Mouse (Mus musculus) embryonic facial prominence, embryonic 14.5 days (tissue): ENCODE measurements around the gene Arpc5l. TPM values are rescaled to one million over a fixed set of nuclear protein-coding genes. Genes with fewer than 3 reads are reported as not detected.
A peak's percentile ranks its signal among the peaks of the same experiment; 100 is the strongest.

Experiments
- ATAC-seq: fragments of 200-750 bp; cut with Nextera tagmentation; 2 replicates; pipeline ENCODE4 v1.8.0; 2017; ENCODE audit warnings: low read depth, moderate number of reproducible peaks, moderate TSS enrichment
- DNase-seq: peaks from one replicate; pipeline ENCODE4 v3.0.0-alpha.2; 2015; ENCODE audit warnings: low spot score
- H3K27ac ChIP-seq: fragments of 300-500 bp; sonication (generic); replicated peaks from 2 replicates; pipeline ENCODE4 v1.5.1; 2014; ENCODE audit warnings: low read depth, mild to moderate bottlenecking, low read length, moderate library complexity
- H3K27me3 ChIP-seq: fragments of 300-500 bp; sonication (generic); replicated peaks from 2 replicates; pipeline ENCODE4 v1.6.1; 2014; ENCODE audit warnings: low read length; ENCODE audit not compliant: control insufficient read depth, insufficient read depth
- H3K36me3 ChIP-seq: fragments of 300-500 bp; sonication (generic); 2 replicates; pipeline ENCODE4 v1.6.1; 2014; ENCODE audit warnings: low read length, mixed read lengths; ENCODE audit not compliant: control insufficient read depth, insufficient read depth
- H3K4me1 ChIP-seq: fragments of 300-500 bp; sonication (generic); 2 replicates; pipeline ENCODE4 v1.6.1; 2014; ENCODE audit warnings: antibody characterized with exemption, low read length; ENCODE audit not compliant: control insufficient read depth, insufficient read depth
- H3K4me2 ChIP-seq: fragments of 300-500 bp; sonication (generic); 2 replicates; pipeline ENCODE4 v1.6.1; 2014; ENCODE audit warnings: low read depth, mild to moderate bottlenecking, low read length, moderate library complexity, mixed read lengths
- H3K4me3 ChIP-seq: fragments of 300-500 bp; sonication (generic); 2 replicates; pipeline ENCODE4 v1.5.1; 2014; ENCODE audit warnings: low read depth, mild to moderate bottlenecking, low read length
- H3K9ac ChIP-seq: fragments of 300-500 bp; sonication (generic); 2 replicates; pipeline ENCODE4 v1.6.1; 2014; ENCODE audit warnings: low read depth, mild to moderate bottlenecking, low read length, moderate library complexity, mixed read lengths
- H3K9me3 ChIP-seq: fragments of 300-500 bp; sonication (generic); 2 replicates; pipeline ENCODE4 v1.6.1; 2016; ENCODE audit warnings: low read length; ENCODE audit not compliant: control insufficient read depth
- WGBS: fragments of 180-500 bp; shearing (Covaris S2); extraction: QIAGEN DNeasy Blood & Tissue Kit; methylation state at CpG from one replicate; pipeline ENCODE4 v1.1.7; 2014; 5-methylcytosine and 5-hydroxymethylcytosine counted together
- polyA plus RNA-seq: library from polyadenylated mRNA; unstranded; fragments of >200 nt; fragmentation: Nextera tagmentation; extraction: Ambion mirVana; gene quantifications from 2 replicates; pipeline ENCODE4 v1.2.1, GENCODE M21; 2014

Arpc5l gene
- polyA plus RNA-seq: 113 and 120 TPM in 2 replicates

- Histone ChIP-seq H3K27me3 (no peaks in the 10 kb centered on the region), H3K27ac (peak within 1 kb of the TSS; percentile 88), H3K9me3 (no peaks in the 10 kb centered on the region), H3K4me3 (peak within 1 kb of the TSS; percentile 72), H3K4me2 (peak within 1 kb of the TSS; percentile 92), H3K36me3 (peaks cover 42% of the 10 kb centered on the region), H3K9ac (peak within 1 kb of the TSS; percentile 90), H3K4me1 (peaks cover 31% of the 10 kb centered on the region)
- ATAC-seq: peak; percentile 90
- 3% methylated on average over 44 of the region's 58 CpGs for WGBS
- peak; percentile 97 for DNase-seq
Measured at GRCm38 (mm10) chr2:39004880-39005435, at the start of gene Arpc5l. Gene Arpc5l (plus strand): TSS chr2:39005348.

- no peak for DNase-seq
- no peak overlapping the region for H3K4me3 ChIP-seq
- no peak for ATAC-seq
- 54% methylated on average over 2 of the region's 2 CpGs for WGBS
- no peak overlapping the region for H3K4me2 ChIP-seq
- H3K27me3 ChIP-seq: no peaks in the 10 kb centered on the region
- H3K4me1 ChIP-seq: no peaks in the 10 kb centered on the region
- H3K9me3 ChIP-seq: no peaks in the 10 kb centered on the region
- H3K27ac ChIP-seq: no peak overlapping the region
- H3K9ac ChIP-seq: no peak overlapping the region
- no peaks in the 10 kb centered on the region for H3K36me3 ChIP-seq
Measured at GRCm38 (mm10) chr2:38956062-38956461, 49.1 kb upstream of the Arpc5l start.

- 89% methylated on average over 5 of the region's 5 CpGs for WGBS
- H3K27me3 ChIP-seq: no peaks in the 10 kb centered on the region
- no peaks in the 10 kb centered on the region for H3K9me3 ChIP-seq
- H3K36me3 ChIP-seq: no peaks in the 10 kb centered on the region
- no peak overlapping the region for H3K27ac ChIP-seq
- no peak overlapping the region for H3K4me2 ChIP-seq
- no peak overlapping the region for H3K9ac ChIP-seq
- no peaks in the 10 kb centered on the region for H3K4me1 ChIP-seq
- H3K4me3 ChIP-seq: no peak overlapping the region
- DNase-seq (no peak), ATAC-seq (no peak)
Measured at GRCm38 (mm10) chr2:38957671-38958223, 47.4 kb upstream of the Arpc5l start.

- no peak overlapping the region for H3K27ac ChIP-seq
- no peak overlapping the region for H3K4me3 ChIP-seq
- H3K4me2 ChIP-seq: no peak overlapping the region
- 20% methylated on average over 4 of the region's 4 CpGs for WGBS
- no peak overlapping the region for H3K9ac ChIP-seq
- DNase-seq (peak; percentile 46), ATAC-seq (peak; percentile 41; the same call in 1 of the 2 replicates)
- no peaks in the 10 kb centered on the region for H3K4me1 ChIP-seq
- 0 out of 2 replicates have a peak, but pooled peaks cover 1% of the 10 kb centered on the region for H3K9me3 ChIP-seq
- no peaks in the 10 kb centered on the region for H3K36me3 ChIP-seq
- no peaks in the 10 kb centered on the region for H3K27me3 ChIP-seq
Measured at GRCm38 (mm10) chr2:38964198-38964597, 41.0 kb upstream of the Arpc5l start.

GRCm38 (mm10) chr2:38969650-38970049, 35.5 kb upstream of the Arpc5l start:
- Histone ChIP-seq H3K9me3 (0 out of 2 replicates have a peak, but pooled peaks cover 3% of the 10 kb centered on the region), H3K4me3 (no peak overlapping the region), H3K4me2 (no peak overlapping the region), H3K27ac (no peak overlapping the region), H3K9ac (no peak overlapping the region), H3K36me3 (no peaks in the 10 kb centered on the region), H3K27me3 (no peaks in the 10 kb centered on the region), H3K4me1 (no peaks in the 10 kb centered on the region)
- 89% methylated on average over 2 of the region's 2 CpGs for WGBS
- ATAC-seq (no peak), DNase-seq (no peak)

GRCm38 (mm10) chr2:38970057-38970456, 35.1 kb upstream of the Arpc5l start:
- DNase-seq (no peak), ATAC-seq (no peak)
- Histone ChIP-seq H3K9ac (no peak overlapping the region), H3K4me3 (no peak overlapping the region), H3K9me3 (0 out of 2 replicates have a peak, but pooled peaks cover 3% of the 10 kb centered on the region), H3K36me3 (no peaks in the 10 kb centered on the region), H3K27me3 (no peaks in the 10 kb centered on the region), H3K4me1 (no peaks in the 10 kb centered on the region), H3K4me2 (no peak overlapping the region), H3K27ac (no peak overlapping the region)
- WGBS: 71% methylated on average over 5 of the region's 5 CpGs

GRCm38 (mm10) chr2:38973223-38973622, 31.9 kb upstream of the Arpc5l start:
- DNase-seq (no peak), ATAC-seq (no peak)
- Histone ChIP-seq H3K27me3 (no peaks in the 10 kb centered on the region), H3K27ac (no peak overlapping the region), H3K4me3 (no peak overlapping the region), H3K4me2 (no peak overlapping the region), H3K9me3 (0 out of 2 replicates have a peak, but pooled peaks cover 3% of the 10 kb centered on the region), H3K36me3 (no peaks in the 10 kb centered on the region), H3K4me1 (no peaks in the 10 kb centered on the region), H3K9ac (no peak overlapping the region)
- 42% methylated on average over 2 of the region's 2 CpGs for WGBS

- H3K4me1 ChIP-seq: no peaks in the 10 kb centered on the region
- no peak overlapping the region for H3K27ac ChIP-seq
- 0 out of 2 replicates have a peak, but pooled peaks cover 3% of the 10 kb centered on the region for H3K9me3 ChIP-seq
- ATAC-seq: no peak
- WGBS: 77% methylated on average over 7 of the region's 7 CpGs
- H3K4me3 ChIP-seq: no peak overlapping the region
- no peak overlapping the region for H3K4me2 ChIP-seq
- no peaks in the 10 kb centered on the region for H3K36me3 ChIP-seq
- H3K27me3 ChIP-seq: no peaks in the 10 kb centered on the region
- DNase-seq: no peak
- no peak overlapping the region for H3K9ac ChIP-seq
Measured at GRCm38 (mm10) chr2:38973701-38974100, 31.4 kb upstream of the Arpc5l start.

GRCm38 (mm10) chr2:38974171-38974570, 31.0 kb upstream of the Arpc5l start:
- no peak overlapping the region for H3K27ac ChIP-seq
- no peak overlapping the region for H3K9ac ChIP-seq
- no peak overlapping the region for H3K4me2 ChIP-seq
- no peak for DNase-seq
- 28% methylated on average over 2 of the region's 2 CpGs for WGBS
- H3K4me1 ChIP-seq: no peaks in the 10 kb centered on the region
- no peaks in the 10 kb centered on the region for H3K36me3 ChIP-seq
- no peaks in the 10 kb centered on the region for H3K27me3 ChIP-seq
- H3K9me3 ChIP-seq: 0 out of 2 replicates have a peak, but pooled peaks cover 2% of the 10 kb centered on the region
- H3K4me3 ChIP-seq: no peak overlapping the region
- no peak for ATAC-seq
